Mouse (Mus musculus) ovary, postnatal 14 days (tissue): Measurements from ENCODE around the gene 4930568D16Rik.

Experiments
- DNase-seq: peaks from one replicate; pipeline ENCODE4 v3.0.0; 2022; ENCODE audit warnings: low spot score

The 4930568D16Rik gene

GRCm38 (mm10) chr2:35342605-35343004 is 24.9 kb downstream of the 4930568D16Rik start:
- DNase-seq: no peak

- no peak for DNase-seq
Observed at GRCm38 (mm10) chr2:35338707-35339106, 28.8 kb downstream of the 4930568D16Rik start.

- no peak for DNase-seq
Observed at GRCm38 (mm10) chr2:35338036-35338435, 29.5 kb downstream of the 4930568D16Rik start.

GRCm38 (mm10) chr2:35337419-35337818 is 30.1 kb downstream of the 4930568D16Rik start:
- DNase-seq: no peak

GRCm38 (mm10) chr2:35336388-35337280 is 30.9 kb downstream of the 4930568D16Rik start, which contains the start of gene Stom:
Stom (minus strand) TSS chr2:35336976.
- DNase-seq: peak; percentile 100

- no peak for DNase-seq
Observed at GRCm38 (mm10) chr2:35335620-35336019, 31.9 kb downstream of the 4930568D16Rik start.

- no peak for DNase-seq
Observed at GRCm38 (mm10) chr2:35333670-35334069, 33.9 kb downstream of the 4930568D16Rik start.

GRCm38 (mm10) chr2:35331205-35331604 is 36.3 kb downstream of the 4930568D16Rik start:
- no peak for DNase-seq

- DNase-seq: no peak
Observed at GRCm38 (mm10) chr2:35329061-35329460, 38.5 kb downstream of the 4930568D16Rik start.

GRCm38 (mm10) chr2:35328064-35328792 is 39.3 kb downstream of the 4930568D16Rik start:
- no peak for DNase-seq

GRCm38 (mm10) chr2:35327583-35327982 is 39.9 kb downstream of the 4930568D16Rik start:
- DNase-seq: no peak

- no peak for DNase-seq
Observed at GRCm38 (mm10) chr2:35326931-35327330, 40.6 kb downstream of the 4930568D16Rik start.

GRCm38 (mm10) chr2:35325930-35326329 is 41.6 kb downstream of the 4930568D16Rik start:
- no peak for DNase-seq

- DNase-seq: peak; percentile 46
Observed at GRCm38 (mm10) chr2:35322404-35323164, 44.9 kb downstream of the 4930568D16Rik start.

- DNase-seq: no peak
Observed at GRCm38 (mm10) chr2:35320399-35320798, 47.1 kb downstream of the 4930568D16Rik start.

GRCm38 (mm10) chr2:35318405-35318804 is 49.1 kb downstream of the 4930568D16Rik start:
- no peak for DNase-seq

GRCm38 (mm10) chr2:35317604-35318003 is 49.9 kb downstream of the 4930568D16Rik start:
- DNase-seq: no peak

GRCm38 (mm10) chr2:35314300-35314699 is 53.2 kb downstream of the 4930568D16Rik start:
- DNase-seq: no peak

- DNase-seq: no peak
Observed at GRCm38 (mm10) chr2:35309906-35310493, 57.5 kb downstream of the 4930568D16Rik start.

- DNase-seq: no peak
Observed at GRCm38 (mm10) chr2:35308166-35308565, 59.4 kb downstream of the 4930568D16Rik start.
